Mouse (Mus musculus): ENCODE results near the gene Sfta2.

Sfta2 gene

DNA sequence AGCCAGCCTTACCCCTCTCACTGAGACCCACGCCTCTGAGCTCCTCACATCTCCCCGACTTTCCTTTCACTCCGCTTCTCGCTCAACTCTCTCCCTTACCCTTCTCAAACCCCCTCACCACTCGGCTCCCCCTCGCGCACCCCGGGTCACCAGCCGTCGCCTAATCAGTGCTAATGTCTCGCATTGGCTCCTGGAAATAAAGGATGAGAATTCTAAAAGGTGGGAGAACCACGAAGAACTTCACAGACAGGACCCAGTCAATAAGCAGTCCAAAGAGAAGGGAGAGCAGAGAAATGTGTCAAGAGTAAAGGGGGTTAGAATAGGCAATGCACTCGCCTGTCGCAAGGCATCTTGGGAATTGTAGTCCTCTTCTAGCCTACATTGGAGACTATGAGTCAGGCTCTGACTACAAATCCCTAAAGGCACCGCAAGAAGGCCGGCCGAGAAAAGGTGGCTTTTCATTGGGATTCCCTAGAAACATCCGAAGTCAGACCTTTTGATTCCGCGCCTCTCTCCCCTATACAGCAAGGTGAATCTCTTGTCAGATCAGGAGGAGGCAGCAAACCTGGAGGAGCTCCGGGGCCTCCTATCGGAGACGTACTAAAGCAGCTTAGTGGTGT, 72.2 kb downstream of the Sfta2 start, which contains the start of gene Gtf2h4:
Gtf2h4 (minus strand) TSS at position 324 of the 620 bp plus-strand sequence.
- peak; percentile 70 to 89 for DNase-seq (ENCODE audit: low spot score in 2 of 2)

- no peak for DNase-seq (ENCODE audit: low spot score in 2 of 2)
These were observed 79.2 kb downstream of the Sfta2 start for GRCm38 (mm10) chr17:35680591-35680990.

DNA sequence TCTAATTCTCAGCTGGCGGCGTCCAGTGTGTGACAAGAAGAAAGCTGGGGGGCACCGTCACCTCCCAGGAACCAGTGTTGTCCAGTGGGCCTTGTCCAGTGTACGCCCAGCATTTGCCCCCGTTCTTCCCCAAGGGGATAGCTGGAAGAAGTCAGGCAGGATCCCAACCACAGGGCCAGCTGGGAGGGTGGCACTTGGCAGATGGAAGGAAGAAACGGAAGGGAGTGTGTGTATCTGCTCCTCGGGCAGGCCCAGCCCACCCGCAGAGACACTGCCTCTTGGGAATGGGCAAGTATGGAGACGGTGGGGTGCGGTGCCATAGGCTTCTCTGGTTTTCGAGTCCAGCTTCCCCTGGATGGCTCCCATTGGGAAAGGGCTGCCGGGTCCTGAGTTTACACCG, 80.6 kb downstream of the Sfta2 start:
- DNase-seq (ENCODE audit: low spot score in 2 of 2), result no peak

- no peak for DNase-seq (ENCODE audit: low spot score in 2 of 2)
These were observed 83.7 kb downstream of the Sfta2 start for GRCm38 (mm10) chr17:35685061-35685460.

DNA sequence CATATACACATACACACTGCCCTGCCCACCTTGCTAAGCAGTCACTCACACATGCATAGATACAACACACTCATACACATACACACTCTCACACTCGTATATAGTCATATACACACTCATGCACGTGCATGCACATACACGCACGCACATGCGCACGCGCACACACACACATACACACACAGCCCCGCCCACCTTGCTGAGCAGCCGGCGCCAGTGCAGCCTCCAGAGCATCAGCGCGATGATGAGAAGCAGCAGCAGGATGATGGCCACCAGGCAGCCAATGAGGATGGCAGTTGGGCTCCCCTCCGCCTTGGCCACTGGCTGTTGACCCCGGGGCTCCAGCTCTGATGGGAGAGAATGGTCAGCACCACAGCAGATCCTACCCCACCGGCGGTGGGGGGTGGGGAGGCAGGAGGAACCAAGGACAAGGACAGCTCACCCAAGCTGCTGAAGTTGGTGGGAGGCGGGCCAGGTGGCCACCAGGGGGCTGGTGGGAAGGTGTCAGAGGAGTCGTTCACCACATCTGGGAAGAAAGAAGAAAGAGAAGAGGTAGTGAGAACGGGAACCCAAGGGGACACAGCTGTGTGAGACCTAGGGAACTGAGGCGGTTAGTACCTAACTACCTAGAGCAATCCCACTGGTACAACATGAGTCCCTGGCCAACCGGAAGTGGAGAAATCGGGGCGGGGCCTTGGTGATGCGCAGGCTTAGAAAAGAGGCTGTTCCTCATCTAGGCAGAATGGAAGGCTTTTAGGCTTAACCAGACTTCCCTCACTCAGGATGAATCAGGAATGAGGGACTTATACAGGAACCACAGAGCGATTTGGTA, 87.2 kb downstream of the Sfta2 start:
- DNase-seq (ENCODE audit: low spot score in 2 of 2), result no peak

- no peak for DNase-seq (ENCODE audit: low spot score in 2 of 2)
These were observed 88.7 kb downstream of the Sfta2 start for GRCm38 (mm10) chr17:35689936-35690645.

DNA sequence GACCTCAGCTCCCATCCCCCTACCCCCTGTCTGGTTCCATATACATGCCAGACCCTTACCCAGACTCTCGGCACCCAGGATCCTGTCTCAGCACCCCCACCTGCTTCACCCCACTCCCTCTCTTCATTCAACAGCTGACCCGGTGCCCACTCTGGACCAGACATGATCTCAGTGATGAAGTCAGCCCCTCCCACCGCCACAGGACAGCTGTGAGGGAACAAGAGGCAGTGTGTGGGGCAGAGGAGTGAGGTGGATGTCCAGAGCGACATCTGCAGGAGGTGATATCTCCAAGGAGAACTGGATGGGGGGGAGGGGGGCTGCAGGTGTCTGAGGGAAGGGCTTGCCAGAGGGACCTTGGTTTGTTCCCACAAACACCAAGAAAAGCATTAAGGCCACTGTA, 90.5 kb downstream of the Sfta2 start:
- no peak for DNase-seq (ENCODE audit: low spot score in 2 of 2)

- DNase-seq (ENCODE audit: low spot score in 2 of 2), result no peak
These were observed 91.0 kb downstream of the Sfta2 start for GRCm38 (mm10) chr17:35692368-35692767.

DNA sequence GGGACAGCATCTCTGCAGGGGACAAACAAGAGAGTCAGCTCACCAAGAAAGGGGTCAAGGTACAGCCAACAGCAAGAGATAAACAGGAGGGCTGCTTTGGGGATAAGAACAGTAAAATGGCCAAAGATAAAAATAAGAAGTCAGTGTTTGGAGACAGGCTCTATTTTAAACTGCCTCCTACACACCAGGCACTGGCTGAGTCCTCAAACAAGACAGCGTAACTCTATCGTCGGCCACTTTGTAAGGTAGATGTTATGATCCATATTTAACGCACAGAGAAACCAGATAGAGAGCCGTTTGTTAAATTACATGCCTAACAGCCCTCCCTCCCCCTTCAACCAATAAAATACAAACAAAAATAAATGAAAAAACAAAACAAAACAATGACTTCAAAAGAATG, 92.6 kb downstream of the Sfta2 start:
- DNase-seq (ENCODE audit: low spot score in 2 of 2), result no peak

- peak in 1 of 2 experiments; percentile 59 for DNase-seq (ENCODE audit: low spot score in 2 of 2)
These were observed 93.9 kb downstream of the Sfta2 start for GRCm38 (mm10) chr17:35695289-35695688.

DNA sequence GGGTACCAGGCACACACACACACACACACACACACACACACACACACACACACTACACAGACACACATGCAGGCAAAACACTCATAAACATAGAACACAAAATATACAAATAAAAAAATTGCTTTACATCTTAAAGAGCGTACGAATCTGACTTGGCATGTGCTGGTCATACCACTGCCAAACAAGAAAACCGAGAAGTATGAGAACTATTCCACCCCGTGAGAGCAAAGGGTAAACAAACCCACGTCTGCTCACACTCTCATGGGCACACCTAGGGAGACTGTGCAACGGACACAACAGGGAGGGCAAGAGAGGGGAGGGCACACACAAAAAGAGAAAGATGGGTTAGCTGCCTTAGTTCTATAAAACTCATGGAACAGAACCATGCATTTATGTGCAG, 95.3 kb downstream of the Sfta2 start:
- DNase-seq (ENCODE audit: low spot score in 2 of 2), result no peak

GRCm38 (mm10) chr17:35697429-35697758, 96.0 kb downstream of the Sfta2 start:
- DNase-seq (ENCODE audit: low spot score in 2 of 2), result no peak

DNA sequence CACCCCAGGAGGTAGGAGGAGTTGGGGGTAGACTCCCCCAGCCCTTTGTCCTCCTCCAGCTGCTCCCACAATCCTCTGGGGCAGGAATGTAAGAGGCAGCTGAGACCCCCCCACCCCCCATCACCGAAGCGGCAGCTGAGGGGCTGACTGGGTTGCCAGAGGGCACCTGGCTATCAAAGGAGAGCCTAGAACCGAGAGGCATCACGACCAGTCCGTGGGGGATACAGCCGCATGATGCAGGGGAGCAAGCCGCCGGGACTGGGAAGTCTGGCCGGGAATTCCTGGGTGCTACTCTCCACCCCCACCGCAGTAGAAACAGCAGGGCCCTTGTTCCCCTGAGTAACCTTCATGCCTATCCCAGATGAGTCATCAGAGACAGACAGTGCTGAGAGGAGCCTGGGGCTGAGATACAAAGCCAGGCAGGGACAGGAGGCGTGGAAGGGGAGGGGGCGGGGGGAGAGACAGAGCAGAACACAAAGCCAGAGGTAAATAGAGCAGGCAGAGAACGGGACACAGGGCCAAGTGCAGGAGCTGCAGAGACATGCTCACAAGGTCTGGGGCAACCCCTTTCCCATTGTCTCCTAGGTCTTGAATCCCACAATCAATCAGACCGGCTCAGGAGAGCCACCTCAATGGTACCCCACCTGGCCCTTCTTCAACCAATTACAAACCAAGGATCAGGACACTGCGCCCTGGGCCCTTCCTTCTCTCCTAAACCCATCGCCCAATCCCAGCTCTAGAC, 96.6 kb downstream of the Sfta2 start:
- DNase-seq (ENCODE audit: low spot score in 2 of 2), result no peak

DNA sequence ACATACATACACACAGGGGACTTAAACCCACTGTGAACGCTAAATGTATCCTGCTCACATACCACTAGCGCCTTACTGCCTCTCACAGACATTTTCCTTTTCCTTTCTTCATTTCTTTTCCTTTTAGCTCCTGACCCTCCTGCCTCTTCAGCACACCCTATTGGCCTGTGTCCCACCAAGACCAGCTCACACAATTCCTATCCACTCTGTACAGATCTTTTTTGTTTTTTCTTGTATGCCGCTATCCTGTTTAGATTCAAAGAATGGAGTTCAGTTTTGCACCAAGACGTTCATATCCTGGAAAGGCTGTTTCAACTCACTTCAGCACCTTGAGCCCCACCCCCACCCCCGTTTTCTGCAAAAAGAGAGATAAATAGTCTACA, 97.1 kb downstream of the Sfta2 start:
- no peak for DNase-seq (ENCODE audit: low spot score in 2 of 2)

DNA sequence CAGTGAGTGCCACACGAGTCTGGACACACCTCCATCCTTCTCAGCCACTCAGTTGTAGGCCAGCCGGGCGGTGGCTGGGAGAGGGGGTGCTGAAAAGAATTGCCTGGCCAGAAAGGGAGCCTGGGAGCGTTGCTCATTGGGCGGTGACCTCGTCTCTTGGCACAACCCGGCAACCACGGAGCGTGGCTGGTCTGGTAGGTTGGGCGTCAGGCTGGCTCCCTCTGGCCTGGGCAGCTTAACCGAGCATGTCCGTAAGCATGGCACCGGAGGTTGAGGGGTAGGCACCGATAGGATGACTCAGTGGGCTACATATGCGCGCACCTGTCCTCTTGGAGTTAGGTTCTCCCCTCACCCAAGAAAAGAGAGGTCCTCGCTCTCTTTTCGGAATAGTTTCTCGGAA, 98.6 kb downstream of the Sfta2 start:
- no peak for DNase-seq (ENCODE audit: low spot score in 2 of 2)
